Mouse (Mus musculus): ENCODE measurements around the gene Mcm10. TPM values are rescaled to one million over a fixed set of nuclear protein-coding genes. Genes with fewer than 3 reads are reported as not detected.

The Mcm10 gene
- polyA plus RNA-seq, 1 experiment from 2014 or later = 36.8 TPM

DNA sequence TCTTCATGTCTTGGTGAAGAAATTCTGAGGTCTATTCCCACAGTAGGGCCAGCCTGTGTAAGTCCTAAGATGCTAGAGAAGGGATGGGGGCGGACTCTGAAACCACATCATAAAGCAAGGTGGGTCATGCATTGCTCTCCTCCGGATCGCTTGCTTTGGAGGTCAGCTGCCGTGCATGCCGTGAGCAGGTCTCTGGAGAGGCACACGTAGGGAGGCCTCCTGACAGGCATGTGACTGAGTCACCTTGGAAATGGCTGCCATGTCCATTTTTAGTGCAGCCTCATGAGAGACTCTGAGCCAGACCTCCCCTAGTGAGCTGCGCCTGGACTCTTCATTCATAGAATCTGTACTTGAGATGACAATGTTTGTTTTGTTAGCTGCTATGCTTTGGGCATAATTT is 15.5 kb upstream of the Mcm10 start:
- no peak overlapping the region for H3K27ac ChIP-seq
- 0 out of 2 replicates have a peak, but pooled peaks cover 2% of the 10 kb centered on the region for H3K4me1 ChIP-seq (replicated peaks)
- ATAC-seq = peak; percentile 48
- H3K36me3 ChIP-seq = no peaks in the 10 kb centered on the region
- no peak overlapping the region for H3K4me3 ChIP-seq (replicated peaks)
- H3K9me3 ChIP-seq = no peaks in the 10 kb centered on the region
- 78% methylated on average over 7 of the region's 7 CpGs for WGBS
- no peak overlapping the region for H3K9ac ChIP-seq
- no peak overlapping the region for H3K4me2 ChIP-seq (replicated peaks)
- no peaks in the 10 kb centered on the region for H3K27me3 ChIP-seq (replicated peaks)

DNA sequence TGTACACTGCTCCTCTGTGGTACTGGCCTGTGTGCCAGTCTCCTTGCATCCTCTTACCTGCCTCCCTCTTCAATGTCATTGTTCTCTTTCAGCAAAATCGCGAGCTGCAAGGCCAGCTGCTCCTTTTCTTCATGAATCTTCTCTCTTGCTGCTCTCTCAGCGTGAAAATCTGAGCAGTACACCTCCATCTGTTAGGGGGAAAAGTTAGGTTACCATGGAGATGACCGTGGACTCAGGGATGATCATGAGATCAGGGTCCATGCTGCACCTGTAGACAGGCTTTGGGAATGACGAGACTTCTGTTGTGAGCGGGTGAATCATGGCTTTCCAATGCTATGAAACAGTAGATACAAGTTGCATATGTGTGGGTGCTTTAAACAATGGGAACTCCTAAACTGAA is 14.5 kb upstream of the Mcm10 start:
- no peak for ATAC-seq
- Histone ChIP-seq H3K4me1 (replicated peaks) (no peaks in the 10 kb centered on the region), H3K4me2 (replicated peaks) (no peak overlapping the region), H3K27ac (no peak overlapping the region), H3K27me3 (replicated peaks) (no peaks in the 10 kb centered on the region), H3K9me3 (no peaks in the 10 kb centered on the region), H3K4me3 (replicated peaks) (no peak overlapping the region), H3K9ac (no peak overlapping the region), H3K36me3 (no peaks in the 10 kb centered on the region)
- 77% methylated on average over 6 of the region's 6 CpGs for WGBS

DNA sequence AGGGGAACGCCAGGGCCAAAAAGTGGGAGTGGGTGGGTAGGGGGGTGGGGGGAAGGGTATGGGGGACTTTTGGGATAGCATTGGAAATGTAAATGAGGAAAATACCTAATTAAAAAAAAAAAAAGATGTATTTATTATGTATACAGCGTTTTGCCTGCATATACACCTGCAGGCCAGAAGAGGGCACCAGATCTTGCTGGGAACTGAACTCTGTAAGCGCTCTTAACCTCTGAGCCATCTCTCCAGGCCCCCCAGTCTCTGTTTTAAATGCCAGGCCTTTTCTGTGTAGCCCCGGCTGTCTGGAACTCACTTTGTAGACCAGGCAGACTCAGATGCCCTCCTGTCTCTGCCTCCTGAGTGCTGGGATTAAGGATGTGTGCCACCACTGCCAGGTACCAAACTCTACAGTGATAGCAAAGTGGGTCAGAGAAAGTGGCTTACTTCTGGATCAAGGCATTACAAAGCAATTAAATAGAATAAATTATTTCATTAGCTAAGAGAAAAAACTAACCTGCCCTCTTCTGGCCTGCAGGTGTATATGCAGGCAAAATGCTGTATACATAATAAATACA is 12.7 kb upstream of the Mcm10 start:
- H3K4me1 ChIP-seq (replicated peaks) = no peaks in the 10 kb centered on the region
- no peaks in the 10 kb centered on the region for H3K27me3 ChIP-seq (replicated peaks)
- 64% methylated on average over 4 of the region's 4 CpGs for WGBS
- H3K27ac ChIP-seq = no peak overlapping the region
- no peak overlapping the region for H3K4me2 ChIP-seq (replicated peaks)
- no peak for ATAC-seq
- no peak overlapping the region for H3K4me3 ChIP-seq (replicated peaks)
- no peaks in the 10 kb centered on the region for H3K36me3 ChIP-seq
- H3K9ac ChIP-seq = no peak overlapping the region
- no peaks in the 10 kb centered on the region for H3K9me3 ChIP-seq

DNA sequence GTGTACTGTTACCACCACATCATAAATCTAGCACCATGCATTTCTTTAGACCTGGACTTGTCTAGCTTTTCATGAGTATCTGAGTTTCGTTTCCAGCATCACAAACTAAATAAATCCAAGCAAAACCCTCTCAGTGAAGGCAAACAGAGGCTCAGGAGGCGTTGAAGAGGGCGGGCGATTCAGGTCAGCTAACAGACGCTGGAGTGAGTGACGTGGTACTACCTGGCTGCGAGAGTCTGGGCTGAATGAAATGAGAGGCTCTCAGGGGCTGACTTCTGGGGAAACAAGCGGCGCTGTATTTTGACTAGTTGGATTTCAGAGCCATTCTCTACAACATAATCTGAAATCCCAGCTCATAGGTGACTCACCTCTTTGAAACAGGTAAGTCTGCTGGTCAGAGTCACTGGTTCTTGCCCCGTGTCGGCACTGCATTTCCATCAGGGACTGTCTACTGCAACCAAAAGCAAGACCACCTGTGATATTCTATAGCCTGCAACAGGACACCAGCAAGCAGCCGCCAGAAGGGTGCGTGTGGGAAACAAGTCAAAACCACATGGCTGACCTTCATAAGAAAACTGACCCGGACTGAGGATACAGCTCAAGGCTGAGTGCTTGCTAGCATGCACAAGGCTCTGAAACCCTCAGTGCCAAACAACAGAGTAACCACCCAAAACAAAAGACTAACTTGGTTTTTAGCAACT is 11.3 kb upstream of the Mcm10 start:
- Histone ChIP-seq H3K4me1 (replicated peaks) (no peaks in the 10 kb centered on the region), H3K27ac (no peak overlapping the region), H3K9ac (no peak overlapping the region), H3K36me3 (no peaks in the 10 kb centered on the region), H3K4me3 (replicated peaks) (no peak overlapping the region), H3K9me3 (no peaks in the 10 kb centered on the region), H3K4me2 (replicated peaks) (no peak overlapping the region), H3K27me3 (replicated peaks) (no peaks in the 10 kb centered on the region)
- no peak for ATAC-seq
- WGBS = 66% methylated on average over 14 of the region's 14 CpGs

DNA sequence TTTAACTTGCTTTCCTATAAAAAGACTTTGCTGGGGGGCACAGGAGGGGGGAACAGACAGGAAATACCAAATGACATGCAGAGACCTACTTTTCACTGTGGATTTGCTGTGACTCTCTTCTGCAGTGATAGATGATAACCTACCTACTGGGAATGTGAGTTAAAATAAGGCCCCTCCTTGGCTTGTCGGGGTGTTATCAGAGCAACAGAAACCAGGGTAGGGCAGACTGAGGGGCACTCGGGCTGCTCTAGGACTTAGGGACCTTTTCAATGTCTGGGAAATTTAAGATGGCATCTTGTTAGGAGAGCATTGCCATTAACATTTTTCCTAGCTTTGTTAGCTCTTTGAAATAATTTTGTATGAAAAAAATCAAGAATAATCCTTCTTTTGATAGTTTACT is 10.7 kb upstream of the Mcm10 start:
- no peaks in the 10 kb centered on the region for H3K9me3 ChIP-seq
- no peak for ATAC-seq
- H3K4me1 ChIP-seq (replicated peaks) = no peaks in the 10 kb centered on the region
- 63% methylated on average over 2 of the region's 2 CpGs for WGBS
- no peaks in the 10 kb centered on the region for H3K27me3 ChIP-seq (replicated peaks)
- no peak overlapping the region for H3K4me3 ChIP-seq (replicated peaks)
- no peak overlapping the region for H3K4me2 ChIP-seq (replicated peaks)
- no peak overlapping the region for H3K9ac ChIP-seq
- no peaks in the 10 kb centered on the region for H3K36me3 ChIP-seq
- H3K27ac ChIP-seq = no peak overlapping the region

DNA sequence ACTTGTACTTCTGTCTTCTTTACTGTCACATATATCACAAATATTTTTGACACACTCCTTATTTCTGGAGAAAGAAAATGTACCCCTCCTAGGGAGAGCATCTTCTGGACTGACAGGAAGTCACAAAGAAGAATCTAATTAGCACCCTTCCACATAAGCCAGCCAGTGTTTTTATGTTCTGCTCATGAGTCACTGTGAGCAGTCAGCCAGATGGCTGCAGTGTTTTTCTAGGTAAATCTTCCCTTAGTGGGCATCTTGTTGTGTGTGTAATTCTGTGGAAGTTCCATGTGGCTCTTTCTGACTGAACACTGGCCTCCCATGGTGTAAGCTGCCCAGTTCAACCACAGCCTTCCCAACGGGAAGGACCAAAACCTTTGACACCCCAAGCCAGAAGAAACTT is 7.1 kb upstream of the Mcm10 start:
- Histone ChIP-seq H3K9me3 (no peaks in the 10 kb centered on the region), H3K36me3 (no peaks in the 10 kb centered on the region), H3K9ac (no peak overlapping the region), H3K27me3 (replicated peaks) (no peaks in the 10 kb centered on the region), H3K4me1 (replicated peaks) (no peaks in the 10 kb centered on the region), H3K27ac (no peak overlapping the region), H3K4me2 (replicated peaks) (no peak overlapping the region), H3K4me3 (replicated peaks) (no peak overlapping the region)
- ATAC-seq = no peak
- 59% methylated on average over 1 of the region's 1 CpGs for WGBS

DNA sequence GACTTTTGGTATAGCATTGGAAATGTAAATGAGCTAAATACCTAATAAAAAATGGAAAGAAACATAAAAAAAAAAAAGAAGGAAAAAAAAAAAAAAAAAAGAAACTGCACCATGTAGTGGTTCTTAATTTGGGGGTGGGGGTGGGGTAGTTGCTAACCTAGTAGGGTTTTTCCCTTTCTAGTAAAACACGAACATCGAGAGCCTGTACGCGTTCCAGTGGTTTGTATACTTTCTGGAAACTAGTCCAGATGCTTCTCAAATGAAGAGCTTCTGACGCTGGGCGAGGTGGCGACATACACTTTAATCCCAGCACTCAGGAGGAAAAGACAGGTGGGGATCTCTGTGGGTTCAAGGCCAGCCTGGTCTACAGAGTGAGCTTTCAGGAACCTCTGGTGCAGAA is 4.3 kb upstream of the Mcm10 start:
- ATAC-seq = no peak
- Histone ChIP-seq H3K27me3 (replicated peaks) (no peaks in the 10 kb centered on the region), H3K9me3 (no peaks in the 10 kb centered on the region), H3K36me3 (no peaks in the 10 kb centered on the region), H3K9ac (no peak overlapping the region), H3K4me2 (replicated peaks) (no peak overlapping the region), H3K4me1 (replicated peaks) (no peaks in the 10 kb centered on the region), H3K4me3 (replicated peaks) (no peak overlapping the region), H3K27ac (no peak overlapping the region)
- 89% methylated on average over 7 of the region's 7 CpGs for whole genome bisulfite sequencing

DNA sequence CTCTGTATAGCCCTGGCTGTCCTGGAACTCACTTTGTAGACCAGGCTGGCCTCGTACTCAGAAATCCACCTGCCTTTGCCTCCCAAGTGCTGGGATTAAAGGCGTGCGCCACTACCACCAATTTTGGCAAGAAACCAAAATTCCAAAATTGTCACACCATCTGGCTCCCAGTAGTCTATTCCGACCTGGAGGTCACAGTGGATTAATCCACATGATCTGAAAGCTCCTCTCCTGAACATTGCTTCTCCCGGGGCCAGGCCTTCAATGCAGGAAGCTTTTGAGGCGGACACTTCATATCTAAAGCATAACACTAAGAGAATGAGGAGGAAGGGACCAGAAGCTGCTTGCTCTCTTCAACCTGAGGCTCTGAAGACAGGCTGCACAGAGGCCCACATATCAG is 2.9 kb upstream of the Mcm10 start:
- ATAC-seq = no peak
- H3K4me3 ChIP-seq (replicated peaks) = no peak overlapping the region
- 85% methylated on average over 6 of the region's 6 CpGs for WGBS
- H3K27ac ChIP-seq = no peak overlapping the region
- no peaks in the 10 kb centered on the region for H3K27me3 ChIP-seq (replicated peaks)
- H3K4me1 ChIP-seq (replicated peaks) = peaks cover 6% of the 10 kb centered on the region; the same call in 1 of the 2 replicates
- H3K4me2 ChIP-seq (replicated peaks) = no peak overlapping the region
- no peak overlapping the region for H3K9ac ChIP-seq
- H3K9me3 ChIP-seq = no peaks in the 10 kb centered on the region
- H3K36me3 ChIP-seq = no peaks in the 10 kb centered on the region

DNA sequence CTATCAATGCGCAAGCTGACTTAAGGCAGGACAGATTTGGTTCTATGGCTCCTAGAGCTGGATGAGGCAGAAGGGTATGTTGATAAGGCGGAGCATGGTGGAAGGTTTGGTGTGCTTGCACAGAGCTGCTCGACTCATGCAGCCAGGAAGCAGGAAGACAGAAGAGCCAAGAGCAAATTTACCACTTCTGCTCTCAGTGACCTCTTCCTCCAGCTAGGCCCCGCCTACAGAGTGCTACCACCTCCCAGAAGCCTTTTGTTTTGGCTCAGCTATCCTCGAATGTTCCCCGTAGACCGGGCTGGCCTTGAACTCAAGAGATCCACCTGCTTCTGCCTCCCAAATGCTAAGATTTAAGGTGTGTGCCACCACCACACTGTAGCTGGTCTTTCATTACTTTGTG is 2.0 kb upstream of the Mcm10 start:
- Histone ChIP-seq H3K27me3 (replicated peaks) (no peaks in the 10 kb centered on the region), H3K4me3 (replicated peaks) (no peak overlapping the region), H3K9ac (no peak overlapping the region), H3K4me2 (replicated peaks) (no peak overlapping the region), H3K36me3 (no peaks in the 10 kb centered on the region), H3K27ac (no peak overlapping the region), H3K4me1 (replicated peaks) (peaks cover 6% of the 10 kb centered on the region; the same call in 1 of the 2 replicates), H3K9me3 (no peaks in the 10 kb centered on the region)
- ATAC-seq = no peak
- 74% methylated on average over 7 of the region's 7 CpGs for WGBS

DNA sequence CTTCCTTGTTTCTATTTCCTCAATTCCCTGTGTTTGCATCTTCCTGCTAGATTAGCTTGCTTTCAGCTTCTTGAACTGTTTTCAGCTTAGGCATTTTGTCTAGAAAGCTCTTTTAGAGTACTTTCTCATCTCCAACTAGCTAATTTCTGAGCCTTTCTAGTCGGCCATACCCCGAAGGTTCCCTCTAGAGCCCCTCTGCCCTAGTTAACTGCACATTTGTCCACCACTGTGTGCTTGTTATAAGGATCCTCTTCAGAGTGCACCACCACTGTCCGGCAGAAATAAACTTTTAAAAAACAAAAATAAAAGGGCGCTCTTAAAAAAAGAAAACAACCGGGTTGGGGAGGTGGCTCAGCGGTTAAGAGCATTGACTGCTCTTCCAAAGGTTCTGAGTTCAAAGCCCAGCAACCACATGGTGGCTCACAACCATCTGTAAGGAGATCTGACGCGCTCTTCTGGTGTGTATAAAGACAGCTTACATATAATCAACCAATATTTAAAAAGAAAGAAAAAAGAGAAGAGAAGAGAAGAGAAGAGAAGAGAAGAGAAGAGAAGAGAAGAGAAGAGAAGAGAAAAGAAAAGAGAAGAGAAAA is 597 bp downstream of the Mcm10 start:
- H3K9ac ChIP-seq = peak overlapping the region; percentile 65
- H3K4me1 ChIP-seq (replicated peaks) = peaks cover 6% of the 10 kb centered on the region; the same call in 1 of the 2 replicates
- peak overlapping the region; percentile 55 for H3K4me2 ChIP-seq (replicated peaks)
- 11% methylated on average over 8 of the region's 8 CpGs for WGBS
- ATAC-seq = peak; percentile 40; the same call in 1 of the 2 replicates
- H3K9me3 ChIP-seq = no peaks in the 10 kb centered on the region
- H3K4me3 ChIP-seq (replicated peaks) = peak overlapping the region; percentile 74
- H3K27ac ChIP-seq = no peak overlapping the region
- H3K36me3 ChIP-seq = no peaks in the 10 kb centered on the region
- H3K27me3 ChIP-seq (replicated peaks) = no peaks in the 10 kb centered on the region

DNA sequence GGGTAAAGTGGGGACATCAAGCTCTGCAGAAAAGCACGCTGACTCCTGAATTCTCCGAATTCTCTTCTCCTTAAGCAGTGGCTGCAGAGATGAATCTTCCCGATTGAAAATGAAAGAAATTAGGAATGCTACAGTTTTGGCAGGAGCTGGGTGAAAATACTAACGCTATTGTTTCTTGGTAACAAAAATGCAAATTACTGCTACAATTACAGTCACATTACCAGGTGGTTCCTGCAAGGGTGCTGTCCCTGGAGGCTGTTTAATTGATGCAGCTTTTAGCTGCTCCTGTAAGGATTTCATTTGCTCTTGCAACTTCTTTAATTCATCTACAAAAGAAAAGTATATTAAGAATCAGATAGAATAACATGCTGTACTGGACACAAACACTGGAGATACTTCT is 5.5 kb downstream of the Mcm10 start:
- no peaks in the 10 kb centered on the region for H3K9me3 ChIP-seq
- peaks cover 9% of the 10 kb centered on the region; the same call in 1 of the 2 replicates for H3K4me1 ChIP-seq (replicated peaks)
- ATAC-seq = no peak
- H3K27ac ChIP-seq = no peak overlapping the region
- H3K27me3 ChIP-seq (replicated peaks) = no peaks in the 10 kb centered on the region
- no peak overlapping the region for H3K4me3 ChIP-seq (replicated peaks)
- no peak overlapping the region for H3K9ac ChIP-seq
- peaks cover 12% of the 10 kb centered on the region; the same call in 1 of the 2 replicates for H3K36me3 ChIP-seq
- no peak overlapping the region for H3K4me2 ChIP-seq (replicated peaks)
- WGBS = 92% methylated on average over 4 of the region's 4 CpGs

DNA sequence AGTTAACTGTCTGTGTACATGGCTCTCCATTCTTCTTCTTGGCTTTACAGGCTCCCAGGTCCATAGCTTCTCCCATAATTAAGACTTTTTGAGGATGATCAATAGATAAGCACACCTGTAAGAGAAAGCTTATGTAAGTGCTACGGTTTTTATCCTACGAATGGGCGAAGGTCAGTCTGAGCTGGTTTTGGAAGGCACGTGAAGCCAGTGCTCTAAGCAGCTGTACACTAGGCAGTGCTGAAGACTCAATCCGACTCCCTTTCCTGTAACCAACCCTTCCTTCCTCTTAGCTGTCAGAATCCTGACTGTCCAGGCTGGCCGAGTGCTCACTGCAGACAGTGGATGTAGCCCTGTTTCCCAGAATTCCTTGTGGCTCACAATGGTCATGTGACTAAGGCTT is 11.3 kb downstream of the Mcm10 start:
- H3K4me3 ChIP-seq (replicated peaks) = no peak overlapping the region
- peaks cover 27% of the 10 kb centered on the region; the same call in 1 of the 2 replicates for H3K36me3 ChIP-seq
- no peak for ATAC-seq
- no peaks in the 10 kb centered on the region for H3K9me3 ChIP-seq
- H3K27me3 ChIP-seq (replicated peaks) = no peaks in the 10 kb centered on the region
- H3K4me2 ChIP-seq (replicated peaks) = no peak overlapping the region
- no peak overlapping the region for H3K9ac ChIP-seq
- no peak overlapping the region for H3K27ac ChIP-seq
- whole genome bisulfite sequencing = 93% methylated on average over 6 of the region's 6 CpGs
- 0 out of 2 replicates have a peak, but pooled peaks cover 3% of the 10 kb centered on the region for H3K4me1 ChIP-seq (replicated peaks)

All from intestine, embryonic 15.5 days (tissue).